Mouse (Mus musculus) neural tube, embryonic 11.5 days (tissue): Measurements from ENCODE around the gene Snx29. TPM values are rescaled to one million over a fixed set of nuclear protein-coding genes. Genes with fewer than 3 reads are reported as not detected.

Experiments used
- ATAC-seq: fragments of 200-750 bp; cut with Nextera tagmentation; 2 replicates; pipeline ENCODE4 v1.8.0; 2017; ENCODE audit warnings: moderate number of reproducible peaks, mild to moderate bottlenecking, moderate TSS enrichment, moderate library complexity; ENCODE audit not compliant: insufficient read depth, low FRiP score, low TSS enrichment
- DNase-seq: peaks from one replicate; pipeline ENCODE4 v3.0.0-alpha.2; 2015; ENCODE audit warnings: low spot score
- H3K27ac ChIP-seq: fragments of 300-500 bp; sonication (generic); 2 replicates; pipeline ENCODE4 v1.5.1; 2014; ENCODE audit warnings: low read depth, mild to moderate bottlenecking, low read length
- H3K27me3 ChIP-seq: fragments of 300-500 bp; sonication (generic); 2 replicates; pipeline ENCODE4 v1.6.1; 2014; ENCODE audit warnings: mild to moderate bottlenecking, low read length, mixed read lengths; ENCODE audit not compliant: control insufficient read depth, insufficient read depth
- H3K36me3 ChIP-seq: fragments of 300-500 bp; sonication (generic); 2 replicates; pipeline ENCODE4 v1.6.1; 2014; ENCODE audit warnings: mild to moderate bottlenecking, low read length, moderate library complexity, mixed read lengths; ENCODE audit not compliant: control insufficient read depth, insufficient read depth
- H3K4me1 ChIP-seq: fragments of 300-500 bp; sonication (generic); 2 replicates; pipeline ENCODE4 v1.6.1; 2014; ENCODE audit warnings: low read length, mixed read lengths; ENCODE audit not compliant: control insufficient read depth, insufficient read depth
- H3K4me2 ChIP-seq: fragments of 300-500 bp; sonication (generic); 2 replicates; pipeline ENCODE4 v1.6.1; 2014; ENCODE audit warnings: low read depth, mild to moderate bottlenecking, moderate library complexity
- H3K4me3 ChIP-seq: fragments of 300-500 bp; sonication (generic); 2 replicates; pipeline ENCODE4 v1.5.1; 2014; ENCODE audit warnings: low read depth, low read length
- H3K9ac ChIP-seq: fragments of 300-500 bp; sonication (generic); 2 replicates; pipeline ENCODE4 v1.6.1; 2014; ENCODE audit warnings: mild to moderate bottlenecking, low read length
- H3K9me3 ChIP-seq: fragments of 300-500 bp; sonication (generic); 2 replicates; pipeline ENCODE4 v1.6.1; 2016; ENCODE audit warnings: low read length; ENCODE audit not compliant: control insufficient read depth
- WGBS: fragments of 180-500 bp; shearing (Covaris S2); extraction: QIAGEN DNeasy Blood & Tissue Kit; methylation state at CpG from one replicate; pipeline ENCODE4 v1.1.7; 2014; 5-methylcytosine and 5-hydroxymethylcytosine counted together
- polyA plus RNA-seq: library from polyadenylated mRNA; unstranded; fragments of >200 nt; fragmentation: Nextera tagmentation; extraction: Ambion mirVana; gene quantifications from 2 replicates; pipeline ENCODE4 v1.2.1, GENCODE M21; 2014

Snx29 gene
- polyA plus RNA-seq, 1 experiment from 2014 or later = 10.6 TPM

DNA sequence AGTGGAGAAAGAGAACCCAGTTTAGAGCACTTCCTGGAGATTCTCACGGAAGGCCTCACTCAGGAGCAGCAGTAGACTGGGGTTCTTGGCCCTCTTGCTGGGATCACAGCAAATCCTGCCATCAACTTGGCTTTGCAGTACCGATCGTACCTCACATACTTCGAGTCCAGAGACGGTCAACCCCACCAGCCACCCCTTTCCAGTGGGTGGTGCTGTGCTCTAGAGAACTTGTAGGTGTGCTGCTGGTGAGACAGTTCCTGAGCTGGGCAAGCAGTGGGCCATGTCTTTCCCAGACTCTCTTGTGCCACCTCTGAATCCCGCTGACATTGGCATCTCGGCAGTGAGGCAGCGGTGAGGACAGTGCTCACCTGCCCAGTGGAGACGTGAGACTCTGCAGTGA, 404.6 kb downstream of the Snx29 start:
- ATAC-seq = no peak
- DNase-seq = no peak
- no peak overlapping the region for H3K9ac ChIP-seq
- no peak overlapping the region for H3K4me2 ChIP-seq
- H3K27ac ChIP-seq = no peak overlapping the region
- 92% methylated on average over 9 of the region's 9 CpGs for WGBS
- H3K36me3 ChIP-seq = no peaks in the 10 kb centered on the region
- H3K9me3 ChIP-seq = no peaks in the 10 kb centered on the region
- no peak overlapping the region for H3K4me3 ChIP-seq
- H3K4me1 ChIP-seq = no peaks in the 10 kb centered on the region
- no peaks in the 10 kb centered on the region for H3K27me3 ChIP-seq

DNA sequence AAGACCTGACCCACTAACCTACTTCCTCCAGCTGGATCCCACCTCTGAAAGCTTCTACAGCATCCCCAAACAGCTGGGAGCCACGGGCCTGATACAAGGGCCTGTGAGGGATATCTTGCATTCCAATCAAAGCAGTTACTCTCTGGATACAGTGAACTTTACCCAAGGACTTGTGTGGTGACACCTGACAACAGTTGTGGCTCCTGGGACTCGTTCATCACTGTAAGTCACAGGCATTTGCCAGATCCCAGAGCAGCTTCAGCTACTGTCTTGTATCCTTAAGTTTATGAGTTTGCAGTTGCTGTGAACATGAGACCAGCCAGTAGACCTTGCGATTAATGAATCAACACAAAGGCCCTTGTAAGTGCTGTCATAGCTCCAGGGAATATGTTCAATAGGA, 405.4 kb downstream of the Snx29 start:
- Histone ChIP-seq H3K9ac (no peak overlapping the region), H3K4me1 (no peaks in the 10 kb centered on the region), H3K36me3 (no peaks in the 10 kb centered on the region), H3K27me3 (no peaks in the 10 kb centered on the region), H3K27ac (no peak overlapping the region), H3K4me3 (no peak overlapping the region), H3K9me3 (no peaks in the 10 kb centered on the region), H3K4me2 (no peak overlapping the region)
- ATAC-seq (no peak), DNase-seq (no peak)
- 78% methylated on average over 3 of the region's 3 CpGs for WGBS

DNA sequence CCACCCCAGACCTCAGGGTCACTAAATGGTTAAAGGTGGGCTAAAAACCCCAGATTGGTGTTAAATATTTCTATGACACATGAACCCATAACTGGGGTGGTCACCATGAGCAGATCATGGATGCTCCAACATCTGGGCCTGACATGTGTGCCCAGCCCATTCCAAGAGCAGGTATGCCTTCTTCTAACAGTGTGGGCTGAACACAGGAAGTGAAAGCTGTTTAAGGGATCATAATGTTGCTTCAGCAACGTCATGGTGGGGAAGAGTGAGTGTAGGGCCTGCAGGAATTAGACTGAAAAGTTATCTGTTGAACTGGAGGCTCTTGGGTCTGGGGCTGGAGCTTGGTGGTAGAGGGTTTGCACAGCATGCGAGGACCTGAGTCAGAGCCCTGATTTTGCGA, 405.9 kb downstream of the Snx29 start:
- 77% methylated on average over 3 of the region's 3 CpGs for WGBS
- DNase-seq (no peak), ATAC-seq (no peak)
- Histone ChIP-seq H3K4me1 (no peaks in the 10 kb centered on the region), H3K4me2 (no peak overlapping the region), H3K27ac (no peak overlapping the region), H3K9me3 (no peaks in the 10 kb centered on the region), H3K4me3 (no peak overlapping the region), H3K27me3 (no peaks in the 10 kb centered on the region), H3K9ac (no peak overlapping the region), H3K36me3 (no peaks in the 10 kb centered on the region)

DNA sequence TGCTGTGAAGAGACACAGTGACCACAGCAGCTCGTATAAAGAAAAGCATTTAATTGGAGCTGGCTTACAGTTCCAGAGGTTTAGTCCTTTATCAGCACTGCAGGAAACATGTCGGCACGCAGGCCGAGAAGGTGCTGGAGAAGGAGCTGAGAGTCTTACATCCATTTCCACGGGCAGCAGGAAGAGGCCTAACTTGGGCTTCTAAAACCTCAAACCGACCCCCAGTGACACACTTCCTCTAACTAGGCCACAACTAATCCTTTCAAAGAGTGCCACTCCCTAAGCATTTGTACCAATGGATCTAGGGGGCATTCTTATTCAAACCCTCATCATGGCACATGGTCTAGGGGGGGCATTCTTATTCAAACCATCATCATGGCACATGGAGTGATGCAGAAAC, 406.4 kb downstream of the Snx29 start:
- H3K4me1 ChIP-seq = no peaks in the 10 kb centered on the region
- ATAC-seq = no peak
- WGBS = 92% methylated on average over 6 of the region's 6 CpGs
- no peaks in the 10 kb centered on the region for H3K36me3 ChIP-seq
- H3K27ac ChIP-seq = no peak overlapping the region
- H3K9ac ChIP-seq = no peak overlapping the region
- no peak overlapping the region for H3K4me3 ChIP-seq
- no peaks in the 10 kb centered on the region for H3K9me3 ChIP-seq
- no peaks in the 10 kb centered on the region for H3K27me3 ChIP-seq
- no peak for DNase-seq
- H3K4me2 ChIP-seq = no peak overlapping the region

DNA sequence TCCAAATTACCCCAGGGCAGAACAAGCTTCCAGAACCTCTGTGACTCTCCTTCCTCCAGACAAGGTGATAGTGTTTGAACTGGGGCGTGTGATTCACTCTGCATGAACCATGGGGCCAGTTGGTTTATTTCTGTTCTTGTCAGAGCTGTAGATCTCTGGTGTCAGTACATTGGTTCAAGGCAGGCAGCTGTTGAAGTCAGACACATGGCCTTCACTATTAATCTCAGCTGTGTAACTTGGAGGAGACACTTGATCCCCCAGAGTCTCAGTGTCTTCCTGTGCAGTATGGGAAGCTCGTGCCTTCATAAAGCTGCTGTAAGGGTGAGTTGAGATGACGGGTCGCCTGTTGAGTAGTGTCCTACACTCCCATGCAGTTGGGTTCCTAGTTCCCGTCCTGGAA, 407.1 kb downstream of the Snx29 start:
- 82% methylated on average over 5 of the region's 5 CpGs for WGBS
- Histone ChIP-seq H3K9ac (no peak overlapping the region), H3K4me3 (no peak overlapping the region), H3K4me2 (no peak overlapping the region), H3K9me3 (no peaks in the 10 kb centered on the region), H3K27me3 (no peaks in the 10 kb centered on the region), H3K27ac (no peak overlapping the region), H3K36me3 (no peaks in the 10 kb centered on the region), H3K4me1 (no peaks in the 10 kb centered on the region)
- no peak for ATAC-seq
- DNase-seq = no peak

DNA sequence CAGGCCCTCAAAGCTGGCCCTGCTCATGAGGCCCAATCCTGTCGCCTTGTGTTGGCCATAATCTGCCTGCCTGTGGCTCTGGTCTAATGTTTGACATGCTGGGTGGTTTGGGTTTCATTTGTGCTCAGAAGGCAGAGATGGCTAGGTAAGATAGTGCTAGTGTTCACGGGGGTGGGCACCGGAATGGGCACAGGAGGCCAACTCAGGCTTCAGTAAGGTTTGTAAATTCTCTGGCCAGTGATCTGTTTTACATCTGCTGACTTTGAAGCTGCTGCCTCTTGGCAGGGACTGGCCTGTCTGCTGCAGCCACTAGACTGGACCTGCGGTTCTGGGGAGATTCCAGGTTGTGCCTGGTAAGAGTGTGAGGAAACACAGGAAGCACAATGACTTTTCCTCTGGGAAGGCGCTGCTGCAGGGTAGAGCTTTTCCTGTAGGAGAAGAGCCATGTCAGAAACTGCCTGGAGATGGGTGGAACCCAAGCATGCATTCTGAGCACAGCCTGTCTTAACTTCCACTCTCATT, 408.4 kb downstream of the Snx29 start:
- no peaks in the 10 kb centered on the region for H3K4me1 ChIP-seq
- H3K9ac ChIP-seq = no peak overlapping the region
- no peaks in the 10 kb centered on the region for H3K27me3 ChIP-seq
- no peak overlapping the region for H3K27ac ChIP-seq
- ATAC-seq (no peak), DNase-seq (no peak)
- no peak overlapping the region for H3K4me2 ChIP-seq
- H3K4me3 ChIP-seq = no peak overlapping the region
- H3K36me3 ChIP-seq = no peaks in the 10 kb centered on the region
- no peaks in the 10 kb centered on the region for H3K9me3 ChIP-seq
- WGBS = 92% methylated on average over 5 of the region's 5 CpGs

DNA sequence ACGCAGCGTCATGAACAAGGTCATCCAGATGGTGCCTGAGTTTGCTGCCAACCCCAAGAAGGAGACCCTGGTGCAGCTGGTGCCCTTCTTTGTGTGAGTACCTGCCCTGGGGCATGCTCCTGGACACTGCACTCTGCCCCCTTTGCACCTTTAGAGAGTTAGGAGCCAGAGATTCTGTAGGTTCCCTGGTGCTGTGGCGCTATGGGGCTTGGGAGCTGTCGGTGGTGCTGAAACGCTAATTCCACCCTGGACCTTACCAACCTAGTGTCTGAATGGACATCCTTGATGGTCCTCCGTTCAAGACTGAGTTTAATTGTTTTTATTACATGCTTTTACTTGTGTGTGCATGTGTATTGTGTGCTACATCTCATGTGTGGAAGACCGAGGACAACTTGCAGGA, 415.6 kb downstream of the Snx29 start:
- H3K27me3 ChIP-seq = no peaks in the 10 kb centered on the region
- ATAC-seq (no peak), DNase-seq (peak; percentile 45)
- H3K4me1 ChIP-seq = no peaks in the 10 kb centered on the region
- H3K9ac ChIP-seq = no peak overlapping the region
- H3K27ac ChIP-seq = no peak overlapping the region
- H3K4me2 ChIP-seq = no peak overlapping the region
- no peaks in the 10 kb centered on the region for H3K9me3 ChIP-seq
- H3K4me3 ChIP-seq = no peak overlapping the region
- no peaks in the 10 kb centered on the region for H3K36me3 ChIP-seq
- WGBS = 54% methylated on average over 7 of the region's 7 CpGs

DNA sequence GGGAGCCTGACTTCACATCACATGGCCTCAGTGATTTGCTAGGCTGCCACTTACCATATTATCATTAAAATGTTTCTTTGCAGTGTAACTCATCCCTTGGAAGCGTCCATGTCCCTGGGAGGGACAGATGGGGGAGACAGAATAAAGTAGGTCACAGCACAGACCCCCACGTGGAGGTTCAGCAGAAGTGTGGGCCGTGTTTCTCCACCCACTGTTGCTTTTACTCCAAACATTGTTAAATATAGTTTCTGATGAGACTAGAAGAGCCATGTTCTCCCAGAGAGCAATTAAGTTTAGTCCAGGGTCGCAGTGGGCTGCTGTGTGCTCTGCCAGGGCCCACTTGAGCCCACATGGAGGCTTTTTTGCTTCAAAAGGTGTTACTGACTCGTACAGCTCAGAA, 419.2 kb downstream of the Snx29 start:
- no peak for ATAC-seq
- Histone ChIP-seq H3K4me2 (no peak overlapping the region), H3K27ac (no peak overlapping the region), H3K27me3 (no peaks in the 10 kb centered on the region), H3K9ac (no peak overlapping the region), H3K4me3 (no peak overlapping the region), H3K9me3 (no peaks in the 10 kb centered on the region), H3K36me3 (no peaks in the 10 kb centered on the region), H3K4me1 (no peaks in the 10 kb centered on the region)
- no peak for DNase-seq
- WGBS = 84% methylated on average over 5 of the region's 5 CpGs

DNA sequence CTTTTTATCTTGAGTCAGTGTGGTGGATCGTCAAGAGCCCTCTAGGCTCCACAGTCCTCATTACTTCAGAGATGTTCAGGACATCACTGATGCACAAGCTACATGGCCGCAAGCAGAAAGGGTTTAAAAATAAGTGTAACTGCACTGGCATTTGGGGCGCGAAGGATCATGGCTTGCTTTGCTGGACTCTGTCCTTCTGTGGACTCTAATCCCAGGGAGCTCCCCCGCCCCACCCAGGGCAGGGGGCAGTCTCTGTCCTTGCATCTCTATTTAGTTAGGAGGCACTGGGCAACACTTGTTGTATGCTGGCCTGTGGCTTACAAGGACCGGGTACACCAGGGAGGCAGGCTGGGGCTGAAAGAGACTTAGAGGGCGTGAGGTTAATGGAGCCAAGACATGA, 419.6 kb downstream of the Snx29 start:
- Histone ChIP-seq H3K9ac (no peak overlapping the region), H3K4me3 (no peak overlapping the region), H3K27me3 (no peaks in the 10 kb centered on the region), H3K4me1 (no peaks in the 10 kb centered on the region), H3K27ac (no peak overlapping the region), H3K36me3 (no peaks in the 10 kb centered on the region), H3K9me3 (no peaks in the 10 kb centered on the region), H3K4me2 (no peak overlapping the region)
- 82% methylated on average over 7 of the region's 7 CpGs for WGBS
- DNase-seq (no peak), ATAC-seq (no peak)
